Mouse (Mus musculus) CD4-positive, CD25-positive, alpha-beta regulatory T cell, adult 9 weeks (primary cell): ENCODE results near the gene Gm7879. TPM values are rescaled to one million over a fixed set of nuclear protein-coding genes. Genes with fewer than 3 reads are reported as not detected.

Experiments used
- polyA plus RNA-seq: library from polyadenylated mRNA; unstranded; fragments of 100-300 nt; shearing (Covaris generic); gene quantifications from one replicate; pipeline ENCODE4 v1.2.1, GENCODE M21; 2017

The Gm7879 gene
- polyA plus RNA-seq: 0.51 TPM

DNA sequence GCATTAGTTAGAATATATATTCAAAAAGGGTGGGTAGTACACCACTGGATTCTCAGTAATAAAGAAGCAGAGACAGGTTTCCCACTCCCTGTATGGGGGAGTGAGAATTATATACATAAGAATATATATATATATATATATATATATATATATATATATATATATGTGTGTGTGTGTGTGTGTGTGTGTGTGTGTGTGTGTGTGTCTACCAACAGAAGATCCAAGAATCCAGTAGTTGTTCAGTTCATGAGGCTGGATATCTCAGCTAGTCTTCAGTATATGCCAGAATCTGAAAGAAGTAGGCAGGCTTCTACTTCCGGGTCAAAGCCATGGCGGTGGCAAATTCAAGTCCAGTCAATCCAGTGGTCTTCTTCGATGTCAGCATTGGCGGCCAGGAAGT lies at the start of gene Gm7879:
Gene Gm7879, plus strand, starts transcription at position 301 of the 400 bp plus-strand sequence.

DNA sequence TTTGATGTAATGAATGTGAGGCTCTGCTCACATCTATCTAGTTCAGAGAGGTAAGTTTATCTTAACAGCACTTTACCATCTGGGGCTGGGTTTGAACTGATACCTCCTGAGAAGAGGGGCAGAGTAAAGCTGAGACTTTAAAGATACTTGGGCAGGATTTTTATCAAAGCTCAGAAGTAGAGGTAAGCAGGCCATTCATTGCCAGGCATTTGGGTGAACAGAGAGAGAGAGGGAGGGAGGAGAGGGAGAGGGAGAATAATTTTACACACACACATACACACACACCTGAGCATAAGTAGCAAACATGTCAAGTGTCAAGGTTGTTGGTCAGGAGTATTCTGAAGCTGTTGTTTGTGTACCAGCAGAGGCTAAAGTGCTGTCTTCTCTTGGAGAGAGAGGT lies 44.7 kb upstream of the Gm7879 start, which contains the start of gene Cd38:
Gene Cd38, plus strand, starts transcription at position 301 of the 400 bp plus-strand sequence.

Other genes with a start within 250 kb of the Gm7879 start
- 0.29 TPM for gene Bst1, start 94.3 kb upstream of the Gm7879 start, polyA plus RNA-seq
- gene Fbxl5, start 91.5 kb upstream of the Gm7879 start, polyA plus RNA-seq: 72.0 TPM
- gene Cd38, start 44.6 kb upstream of the Gm7879 start, polyA plus RNA-seq: 33.7 TPM
- gene Fgfbp1, start 68.6 kb downstream of the Gm7879 start, polyA plus RNA-seq: 0.16 TPM
- 0.56 TPM for gene Prom1, start 188.9 kb downstream of the Gm7879 start, polyA plus RNA-seq